Mouse (Mus musculus) ES-Bruce4 (cell line): ENCODE data around the gene Sptbn4.

Experiments used
- EP300 ChIP-seq: IDR thresholded peaks from 2 replicates; pipeline ENCODE4 v1.6.1; 2011; ENCODE audit warnings: low read depth, low read length; ENCODE audit not compliant: insufficient read depth
- POLR2A ChIP-seq: IDR thresholded peaks from one replicate; pipeline ENCODE4 v1.8.1; 2011; ENCODE audit warnings: low read length; ENCODE audit not compliant: insufficient read depth

DNA sequence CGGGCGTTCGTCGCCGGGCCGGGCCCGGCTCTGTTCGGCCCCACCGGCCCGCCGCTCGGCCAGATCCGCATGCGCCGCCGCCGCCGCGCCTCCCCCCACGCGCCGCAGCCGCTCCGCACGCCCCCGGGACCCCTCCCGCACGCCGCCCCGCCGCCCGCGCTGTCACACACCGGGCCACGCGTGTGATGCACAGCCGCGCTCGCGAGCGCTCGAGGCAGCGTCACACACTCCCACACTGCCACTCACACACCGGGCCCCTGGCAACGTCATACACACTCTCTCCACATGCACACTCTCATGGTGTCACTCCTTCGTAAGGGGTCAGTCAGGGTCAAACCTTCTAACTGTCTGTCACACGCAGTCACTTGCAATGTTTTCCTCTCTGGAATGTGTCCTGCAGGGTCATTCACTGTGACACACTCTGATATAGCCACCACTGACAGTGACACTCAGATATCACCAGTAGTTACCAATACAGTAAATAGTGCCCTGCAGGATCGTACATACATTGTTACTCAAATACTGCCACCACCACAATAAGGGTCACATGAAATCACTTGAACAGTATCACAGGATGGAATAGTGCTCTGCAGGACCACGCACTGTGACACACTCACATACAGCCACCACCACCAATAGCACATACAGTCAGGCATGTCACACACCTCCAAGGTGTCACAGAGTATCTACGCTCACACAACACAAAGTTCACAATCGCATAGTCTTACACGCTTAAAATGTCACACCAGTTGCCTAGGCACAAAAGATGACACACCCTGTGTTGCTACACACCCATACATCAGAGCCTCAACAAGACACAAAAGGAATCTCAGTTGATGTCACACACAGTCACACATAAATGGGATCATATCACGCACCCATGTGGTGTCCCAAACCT lies 716 bp downstream of the Sptbn4 start:
- TF ChIP-seq POLR2A (no peak), EP300 (no peak)
